Mouse (Mus musculus) hindlimb bud, embryonic 11.5 days (tissue): ENCODE results near the gene Myt1l.

Experiments used
- DNase-seq: peaks from one replicate; pipeline ENCODE4 v3.0.0-alpha.2; 2012; ENCODE audit warnings: low read depth, low spot score; ENCODE audit errors: extremely low spot score

Gene Myt1l

GRCm38 (mm10) chr12:29951485-29951884 is 423.3 kb downstream of the Myt1l start:
- no peak for DNase-seq

- no peak for DNase-seq
Measured at GRCm38 (mm10) chr12:29952102-29952501, 423.9 kb downstream of the Myt1l start.

- DNase-seq: no peak
Measured at GRCm38 (mm10) chr12:29953999-29954398, 425.8 kb downstream of the Myt1l start.

- no peak for DNase-seq
Measured at GRCm38 (mm10) chr12:29954464-29954863, 426.3 kb downstream of the Myt1l start.

- DNase-seq: no peak
Measured at GRCm38 (mm10) chr12:29956969-29957368, 428.8 kb downstream of the Myt1l start.

- no peak for DNase-seq
Measured at GRCm38 (mm10) chr12:29958637-29959036, 430.5 kb downstream of the Myt1l start.

- no peak for DNase-seq
Measured at GRCm38 (mm10) chr12:29961041-29961440, 432.9 kb downstream of the Myt1l start.

GRCm38 (mm10) chr12:29965016-29965415 is 436.8 kb downstream of the Myt1l start:
- no peak for DNase-seq

- no peak for DNase-seq
Measured at GRCm38 (mm10) chr12:29971795-29972464, 443.7 kb downstream of the Myt1l start.

- DNase-seq: no peak
Measured at GRCm38 (mm10) chr12:29972533-29972932, 444.3 kb downstream of the Myt1l start.
